In genomic region chr7:109206358-109206757, GRCm38 (mm10) we compare ENCODE assay signal across 21 mouse cellular contexts. TPM values are rescaled to one million over a fixed set of nuclear protein-coding genes. Genes with fewer than 3 reads are reported as not detected.
"Had no signal": no experiment of that assay in that cellular context is flagged by ENCODE, and none has a peak within 500 bp of the region (broad histone marks: within the 10 kb centered on the region; RNA-seq: fewer than 3 reads in every experiment).

No protein-coding gene starts in this region.

- H3K36me3 ChIP-seq: liver, embryonic 15.5 days; lung, embryonic 15.5 days; midbrain, embryonic 13.5 days; midbrain, embryonic 15.5 days; neural tube, embryonic 12.5 days had no signal

- H3K27me3 ChIP-seq: liver, embryonic 15.5 days; lung, embryonic 15.5 days; megakaryocyte, embryonic 14.5 days; midbrain, embryonic 13.5 days; midbrain, embryonic 15.5 days; neural tube, embryonic 12.5 days had no signal

- H3K4me2 ChIP-seq: liver, embryonic 15.5 days; lung, embryonic 15.5 days; midbrain, embryonic 11.5 days; midbrain, embryonic 13.5 days; midbrain, embryonic 15.5 days; neural tube, embryonic 12.5 days had no signal

- H3K4me3 ChIP-seq: liver, embryonic 15.5 days; lung, embryonic 15.5 days; megakaryocyte, embryonic 14.5 days; midbrain, embryonic 13.5 days; midbrain, embryonic 15.5 days; neural tube, embryonic 12.5 days had no signal

- DNase-seq: liver, postnatal 0 days; lung, adult 2 months; lung, postnatal 10 days; lung, postnatal 36 days; retina, postnatal 1 day; right cerebral cortex, adult 18-20 months; right cerebral cortex, postnatal 25 days; right cerebral cortex, postnatal 4 days; spleen, adult 18-20 months; thymus, adult 18-20 months; thymus, postnatal 14 days; thymus, postnatal 36 days had no signal

- H3K4me1 ChIP-seq: liver, embryonic 15.5 days; lung, embryonic 15.5 days; midbrain, embryonic 15.5 days; neural tube, embryonic 12.5 days had no signal

- ATAC-seq: liver, postnatal 0 days; midbrain, embryonic 13.5 days; midbrain, embryonic 15.5 days had no signal

- H3K9me3 ChIP-seq: liver, embryonic 15.5 days; lung, embryonic 15.5 days; megakaryocyte, embryonic 14.5 days; midbrain, embryonic 13.5 days; midbrain, embryonic 15.5 days; neural tube, embryonic 12.5 days had no signal

- H3K9ac ChIP-seq: liver, embryonic 15.5 days; liver, postnatal 0 days; lung, embryonic 15.5 days; midbrain, embryonic 13.5 days; midbrain, embryonic 15.5 days; neural tube, embryonic 12.5 days had no signal

- H3K27ac ChIP-seq: liver, embryonic 15.5 days; lung, embryonic 15.5 days; macrophage; midbrain, embryonic 13.5 days; midbrain, embryonic 15.5 days; neural tube, embryonic 12.5 days had no signal

RNA-seq across cellular contexts. Expression of gene Lmo1, which starts 31.4 kb away (rescaled TPM):
- total RNA-seq: neutrophil, adult 5-6 weeks had no signal
- polyA plus RNA-seq: macrophage had no signal
